ENCODE assay signal across 19 mouse cellular contexts in the genomic region with DNA sequence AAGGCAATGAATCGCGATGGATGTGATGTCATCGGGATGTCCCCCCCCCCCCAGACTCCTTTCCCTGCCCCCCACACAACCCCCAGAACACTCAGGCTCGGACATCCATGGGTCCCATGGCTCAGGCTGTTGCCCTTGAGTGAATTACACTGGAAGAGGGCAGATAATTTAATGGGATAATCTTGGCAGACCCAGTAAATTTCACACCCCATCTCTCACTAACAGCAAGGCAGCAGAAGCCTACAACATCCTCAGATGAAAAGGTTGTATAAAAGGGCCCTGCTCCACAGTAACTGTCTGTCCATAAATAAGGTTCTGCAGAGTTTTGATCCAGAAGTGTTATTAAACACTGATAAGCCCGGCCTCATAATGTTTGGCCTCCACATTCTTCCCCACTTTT. TPM values are rescaled to one million over a fixed set of nuclear protein-coding genes. Genes with fewer than 3 reads are reported as not detected.
DNase-seq lines count a peak whose midpoint lies in the region; ATAC-seq and TF ChIP-seq lines count a peak whose summit lies in the region.
"Had no signal": no experiment of that assay in that cellular context is flagged by ENCODE, and none has a peak within 500 bp of the region (broad histone marks: within the 10 kb centered on the region; RNA-seq: fewer than 3 reads in every experiment).

No protein-coding gene starts in this region.

- ATAC-seq in heart, embryonic 13.5 days (ENCODE audit: extremely low read depth, insufficient number of reproducible peaks, low FRiP score, low TSS enrichment), result no peak
- ATAC-seq in forebrain, postnatal 0 days, result no peak
- ATAC-seq in midbrain, embryonic 15.5 days (replicated peaks), result no peak
- ATAC-seq: forebrain, embryonic 13.5 days; inflammation-experienced regulatory T-cells, adult 6 months; midbrain, embryonic 16.5 days had no signal

- H3K36me3 ChIP-seq in heart, embryonic 13.5 days, result no peaks in the 10 kb centered on the region
- no peaks in the 10 kb centered on the region for H3K36me3 ChIP-seq in forebrain, postnatal 0 days (ENCODE audit: insufficient read depth)
- no peaks in the 10 kb centered on the region for H3K36me3 ChIP-seq in midbrain, embryonic 15.5 days (replicated peaks)
- H3K36me3 ChIP-seq: heart, embryonic 10.5 days; liver, embryonic 13.5 days had no signal

- H3K4me3 ChIP-seq in heart, embryonic 13.5 days, result no peak overlapping the region
- H3K4me3 ChIP-seq in forebrain, postnatal 0 days (ENCODE audit: low read depth, low read length), result no peak overlapping the region
- no peak overlapping the region for H3K4me3 ChIP-seq in midbrain, embryonic 15.5 days
- H3K4me3 ChIP-seq: forebrain, embryonic 13.5 days; heart, embryonic 10.5 days; layer of hippocampus, adult 2 months; liver, embryonic 13.5 days had no signal

- H3K4me2 ChIP-seq in heart, embryonic 13.5 days, result no peak overlapping the region
- no peak overlapping the region for H3K4me2 ChIP-seq in forebrain, postnatal 0 days (ENCODE audit: low read depth)
- H3K4me2 ChIP-seq in midbrain, embryonic 15.5 days, result no peak overlapping the region
- H3K4me2 ChIP-seq: forebrain, embryonic 13.5 days; liver, embryonic 13.5 days had no signal

- peaks cover 7% of the 10 kb centered on the region; the same call in 1 of the 2 replicates for H3K27me3 ChIP-seq in heart, embryonic 13.5 days (replicated peaks)
- 0 out of 2 replicates have a peak, but pooled peaks cover 13% of the 10 kb centered on the region for H3K27me3 ChIP-seq in forebrain, postnatal 0 days (ENCODE audit: insufficient read depth, low read length)
- H3K27me3 ChIP-seq in midbrain, embryonic 15.5 days (replicated peaks), result peaks cover 21% of the 10 kb centered on the region; the same call in 1 of the 2 replicates

- peaks cover 70% of the 10 kb centered on the region for H3K4me1 ChIP-seq in heart, embryonic 13.5 days
- no peaks in the 10 kb centered on the region for H3K4me1 ChIP-seq in forebrain, postnatal 0 days (ENCODE audit: insufficient read depth)
- H3K4me1 ChIP-seq in midbrain, embryonic 15.5 days, result peaks cover 5% of the 10 kb centered on the region; the same call in 1 of the 2 replicates
- H3K4me1 ChIP-seq: liver, embryonic 13.5 days had no signal

- H3K9ac ChIP-seq in heart, embryonic 13.5 days, result no peak overlapping the region
- no peak overlapping the region for H3K9ac ChIP-seq in forebrain, postnatal 0 days
- no peak overlapping the region for H3K9ac ChIP-seq in midbrain, embryonic 15.5 days
- H3K9ac ChIP-seq: forebrain, embryonic 13.5 days; liver, embryonic 13.5 days had no signal

- DNase-seq in heart, postnatal 14 days, result no peak
- peak; percentile 31 for DNase-seq in kidney, postnatal 10 days
- no peak for DNase-seq in kidney, adult 9 months
- DNase-seq in kidney, postnatal 14 days, result peak; percentile 25
- DNase-seq in lung, postnatal 36 days, result peak; percentile 43
- no peak for DNase-seq in forebrain, postnatal 0 days
- DNase-seq: gastrocnemius, postnatal 25 days; left cerebral cortex, postnatal 4 days; liver, embryonic 13.5 days; right cerebral cortex, adult 18-20 months; thymus, postnatal 14 days had no signal

- H3K27ac ChIP-seq in heart, embryonic 13.5 days (replicated peaks), result 0 out of 2 replicates have a peak overlapping the region, but pooled peaks have one; percentile 44
- H3K27ac ChIP-seq in forebrain, postnatal 0 days (ENCODE audit: low read depth, low read length), result no peak overlapping the region
- H3K27ac ChIP-seq in midbrain, embryonic 15.5 days, result no peak overlapping the region
- H3K27ac ChIP-seq: forebrain, embryonic 13.5 days; heart, embryonic 10.5 days; layer of hippocampus, adult 2 months; liver, embryonic 13.5 days had no signal

- no peaks in the 10 kb centered on the region for H3K9me3 ChIP-seq in heart, embryonic 13.5 days
- H3K9me3 ChIP-seq in forebrain, postnatal 0 days (ENCODE audit: low read length), result no peaks in the 10 kb centered on the region
- no peaks in the 10 kb centered on the region for H3K9me3 ChIP-seq in midbrain, embryonic 15.5 days
- H3K9me3 ChIP-seq: forebrain, embryonic 13.5 days; heart, embryonic 10.5 days; liver, embryonic 13.5 days had no signal

- intact Hi-C loops in heart, postnatal 14 days (cut with DNase I), result no loop called here

- WGBS in heart, embryonic 13.5 days, result 65% methylated on average over 5 of the region's 5 CpGs
- 76% methylated on average over 5 of the region's 5 CpGs for WGBS in forebrain, postnatal 0 days
- 76% methylated on average over 5 of the region's 5 CpGs for WGBS in midbrain, embryonic 15.5 days

- TF ChIP-seq CTCF in forebrain, postnatal 0 days (IDR thresholded peaks at IDR 0.05; ENCODE audit: low read depth), result no peak

RNA-seq across cellular contexts. Expression of gene Ror1, which starts 6.3 kb away (rescaled TPM):
- 10.5 and 10.7 TPM in 2 replicates for polyA plus RNA-seq in heart, embryonic 13.5 days (2015; fragmentation: Nextera tagmentation; extraction: Ambion mirVana)
- 10 to 100 TPM in 1 of 2 experiments, 1 to 10 TPM in 1; 9.3 to 12.0 TPM for total RNA-seq in heart, postnatal 14 days (2021)
- total RNA-seq in forebrain, postnatal 0 days (2014; rRNA removed), result 1.8 and 2.4 TPM in 2 replicates
- polyA plus RNA-seq in forebrain, postnatal 0 days (2015; fragmentation: Nextera tagmentation; extraction: Ambion mirVana), result 0.80 and 0.93 TPM in 2 replicates
- polyA plus RNA-seq in midbrain, embryonic 15.5 days (2015; fragmentation: Nextera tagmentation; extraction: Ambion mirVana), result 1.1 and 1.6 TPM in 2 replicates
- total RNA-seq: MEL had no signal
- polyA plus RNA-seq: inflammation-experienced regulatory T-cells, adult 6 months had no signal

Comparison
In these comparisons a context has a peak if more than half of its experiments do, and no peak if none do; other contexts are left out.
1. DNase-seq: peak in kidney, postnatal 10 days (single experiment), kidney, postnatal 14 days (single experiment) and lung, postnatal 36 days (single experiment); none in heart, postnatal 14 days (0 of 2), kidney, adult 9 months (single experiment) and forebrain, postnatal 0 days (single experiment).